Mouse (Mus musculus): Measurements from ENCODE around the gene Matn3.

DNA sequence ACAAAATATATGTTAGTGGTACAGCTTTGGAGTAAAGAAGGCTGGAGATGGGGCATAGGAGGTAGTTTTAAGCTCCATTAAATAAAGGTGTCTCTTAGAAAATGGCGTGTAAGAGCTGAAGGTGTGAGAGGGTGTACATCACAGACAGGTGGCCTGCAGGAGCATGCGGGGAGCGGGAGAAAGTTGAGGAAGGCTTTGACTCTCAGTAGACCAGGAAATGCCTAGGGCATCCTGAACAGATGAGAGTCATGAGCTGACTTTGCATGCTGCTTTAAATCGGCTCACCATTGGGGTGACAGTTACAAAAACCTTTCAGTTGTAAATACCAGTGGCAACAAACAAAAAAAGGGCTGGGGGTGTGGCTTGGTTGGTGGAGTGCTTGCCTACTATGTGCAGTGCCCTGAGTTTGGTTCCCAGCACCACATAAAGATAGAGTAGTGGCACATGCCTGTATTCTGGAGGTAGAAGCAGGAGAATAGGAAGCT is 6.6 kb upstream of the Matn3 start:
- TF ChIP-seq POLR2A (IDR thresholded peaks at IDR 0.05; ENCODE audit: low read depth, low read length) (no peak), CTCF (IDR thresholded peaks at IDR 0.05; ENCODE audit: borderline replicate concordance, insufficient read depth, low read length) (no peak)
